Mouse (Mus musculus) gastrocnemius, postnatal 25 days (tissue): Measurements from ENCODE around the gene Gm12790. TPM values are rescaled to one million over a fixed set of nuclear protein-coding genes. Genes with fewer than 3 reads are reported as not detected.
"Not testable (repeated sequence)": the region's sequence is repeated elsewhere in the genome, so short reads cannot be mapped to it uniquely, and the experiment has no call there.

Experiments
- DNase-seq: peaks from one replicate; pipeline ENCODE4 v3.0.0; 2022
- long read RNA-seq, 2 experiments: library from polyadenylated mRNA; stranded (forward); transcript quantifications; one replicate each; pipeline ENCODE4 v2.0.0; 2021
- total RNA-seq, 2 experiments: library from RNA; stranded (reverse); gene quantifications; 1 replicate in 1 of 2; 2 replicates in 1 of 2; pipeline ENCODE4 v1.2.3; 2021

The Gm12790 gene
- total RNA-seq = not detected
- long read RNA-seq, experiment 1 = 0 reads
- long read RNA-seq, experiment 2 = 0 reads

- not testable (repeated sequence) for DNase-seq
Observed at GRCm38 (mm10) chr4:101980949-101981348, at the start of gene Gm12790. TSS of gene Gm12790 (minus strand) at chr4:101981049.

GRCm38 (mm10) chr4:102026619-102027018 is 45.8 kb upstream of the Gm12790 start:
- DNase-seq = no peak

- DNase-seq = no peak
Observed at GRCm38 (mm10) chr4:101998267-101998922, 17.5 kb upstream of the Gm12790 start.

GRCm38 (mm10) chr4:101997426-101997825 is 16.6 kb upstream of the Gm12790 start:
- no peak for DNase-seq

GRCm38 (mm10) chr4:101986326-101986725 is 5.5 kb upstream of the Gm12790 start, which contains the start of gene Gm12789:
TSS of gene Gm12789 (plus strand) at chr4:101986626.
- DNase-seq = not testable (repeated sequence)

- no peak for DNase-seq
Observed at GRCm38 (mm10) chr4:101985678-101986077, 4.8 kb upstream of the Gm12790 start.

GRCm38 (mm10) chr4:101940107-101940506 is 40.7 kb downstream of the Gm12790 start, which contains the start of gene Gm12794:
TSS of gene Gm12794 (plus strand) at chr4:101940407.
- DNase-seq = not testable (repeated sequence)

Other genes with a start within 250 kb of the Gm12790 start
- not detected for gene B020004J07Rik, start 137.0 kb downstream of the Gm12790 start, total RNA-seq
- not detected for gene C130073F10Rik, start 87.3 kb downstream of the Gm12790 start, total RNA-seq
- gene Gm12800, start 71.9 kb downstream of the Gm12790 start, total RNA-seq = not detected
- gene Gm12794, start 40.6 kb downstream of the Gm12790 start, total RNA-seq = not detected
- gene Gm12789, start 5.6 kb upstream of the Gm12790 start, total RNA-seq = not detected
- gene Pde4b, start 106.5 kb upstream of the Gm12790 start, total RNA-seq = 10 to 100 TPM; 37.4 to 45.2 TPM